Mouse (Mus musculus) ES-E14 (cell line): ENCODE measurements around the gene Mest. TPM values are rescaled to one million over a fixed set of nuclear protein-coding genes. Genes with fewer than 3 reads are reported as not detected.

Experiments used
- DNase-seq: peaks from one replicate; pipeline ENCODE4 v3.0.0-alpha.2; 2013; ENCODE audit warnings: low read depth, low spot score
- H3K27ac ChIP-seq: 2 replicates; pipeline ENCODE4 v1.5.1; 2012; ENCODE audit warnings: low read depth, mild to moderate bottlenecking, low read length, moderate library complexity, mixed read lengths; ENCODE audit not compliant: poor library complexity, insufficient read depth, severe bottlenecking
- H3K36me3 ChIP-seq: 2 replicates; pipeline ENCODE4 v1.6.1; 2012; ENCODE audit warnings: mild to moderate bottlenecking, low read length, moderate library complexity, mixed read lengths; ENCODE audit not compliant: control insufficient read depth, poor library complexity, insufficient read depth, severe bottlenecking
- H3K4me1 ChIP-seq, 2 experiments: fragments of 150-350 bp in 1 of 2; sonication (generic) in 1 of 2; 2 replicates each; pipeline ENCODE4 v1.6.1; 2012; ENCODE audit warnings: low read length in 2 of 2, mild to moderate bottlenecking in 1 of 2, mixed read lengths in 1 of 2; ENCODE audit not compliant: control insufficient read depth in 2 of 2, insufficient read depth in 2 of 2, poor library complexity in 1 of 2
- H3K4me3 ChIP-seq, 2 experiments: fragments of 150-350 bp in 1 of 2; sonication (generic) in 1 of 2; 2 replicates each; pipeline ENCODE4 v1.5.1; 2012; ENCODE audit warnings: low read length in 2 of 2, low read depth in 1 of 2, mild to moderate bottlenecking in 1 of 2, mixed read lengths in 1 of 2; ENCODE audit not compliant: insufficient read depth in 1 of 2, poor library complexity in 1 of 2, severe bottlenecking in 1 of 2
- H3K9ac ChIP-seq: 2 replicates; pipeline ENCODE4 v1.6.1; 2012; ENCODE audit warnings: low read depth, mild to moderate bottlenecking, low read length, mixed read lengths; ENCODE audit not compliant: poor library complexity, insufficient read depth, severe bottlenecking
- H3K9me3 ChIP-seq: fragments of 150-350 bp; sonication (generic); 2 replicates; pipeline ENCODE4 v1.6.1; 2012; ENCODE audit warnings: low read depth, mild to moderate bottlenecking, low read length; ENCODE audit not compliant: control insufficient read depth, insufficient read depth
- CHD2 ChIP-seq: IDR thresholded peaks from 2 replicates; pipeline ENCODE4 v1.6.1; 2014; ENCODE audit warnings: mild to moderate bottlenecking, low read depth, low read length, inconsistent platforms
- HCFC1 ChIP-seq: IDR thresholded peaks from 2 replicates; pipeline ENCODE4 v1.6.1; 2012; ENCODE audit warnings: low read length, inconsistent platforms, borderline replicate concordance; ENCODE audit not compliant: insufficient read depth
- MAFK ChIP-seq: IDR thresholded peaks from 2 replicates; pipeline ENCODE4 v1.6.1; 2014; ENCODE audit warnings: mild to moderate bottlenecking, low read depth, low read length, inconsistent platforms; ENCODE audit not compliant: insufficient read depth
- ZC3H11A ChIP-seq: IDR thresholded peaks from 2 replicates; pipeline ENCODE4 v1.6.1; 2012; ENCODE audit warnings: low read depth, mild to moderate bottlenecking, inconsistent platforms, low read length, borderline replicate concordance
- ZNF384 ChIP-seq: IDR thresholded peaks from 2 replicates; pipeline ENCODE4 v1.6.1; 2012; ENCODE audit warnings: low read depth, low read length, inconsistent platforms
- in situ Hi-C, 2 experiments: fragments of 600-800 bp; cut with MboI; formaldehyde crosslinking; loops; one replicate each; pipeline ENCODE4 v1.15.1; 2025; ENCODE audit warnings: low sequenced_read_pairs in 2 of 2, inconsistent platforms in 1 of 2; ENCODE audit not compliant: unreplicated experiment in 2 of 2
- total RNA-seq: library from RNA; depleted of rRNA; stranded (reverse); fragments of 300-350 nt; gene quantifications from 2 replicates; pipeline ENCODE4 v1.2.3, GENCODE M21; 2012; rRNA removed

Mest gene
- 107 and 223 TPM in 2 replicates for total RNA-seq

DNA sequence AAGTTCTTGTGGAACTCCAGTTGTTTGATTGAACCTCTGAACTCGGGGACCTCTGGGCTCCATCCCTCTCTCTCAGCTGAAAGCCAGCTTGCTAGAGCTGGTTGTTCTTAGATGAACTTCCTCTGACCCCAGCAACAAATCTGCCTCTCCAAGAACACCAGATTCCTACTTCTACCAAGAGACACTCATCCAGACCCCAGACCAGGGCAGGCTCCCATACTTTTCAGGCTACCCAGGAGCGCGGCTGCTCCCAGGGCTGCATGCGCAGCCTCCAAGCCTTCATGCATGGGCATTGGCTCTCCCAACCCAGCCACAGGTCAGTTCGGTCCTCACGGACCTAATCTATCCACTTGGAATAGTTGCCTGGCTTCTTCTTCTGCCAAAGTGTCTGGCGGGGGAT lies at the start of gene Mest:
Gene Mest (plus strand): TSS at position 217 of the 400 bp plus-strand sequence.
- Histone ChIP-seq H3K9ac (no peak within 1 kb of the TSS), H3K4me1 (no peaks in the 10 kb centered on the region), H3K27ac (no peak within 1 kb of the TSS), H3K4me3 (no peak within 1 kb of the TSS), H3K36me3 (no peaks in the 10 kb centered on the region), H3K9me3 (no peaks in the 10 kb centered on the region)
- in situ Hi-C loops, result no loop called here
- no peak for DNase-seq
- TF ChIP-seq MAFK (no peak), ZC3H11A (no peak), CHD2 (no peak), ZNF384 (no peak), HCFC1 (no peak)

- TF ChIP-seq MAFK (no peak), HCFC1 (no peak), ZC3H11A (no peak), ZNF384 (no peak), CHD2 (no peak)
- Histone ChIP-seq H3K9me3 (no peaks in the 10 kb centered on the region), H3K36me3 (no peaks in the 10 kb centered on the region; the same call in 1 of the 2 replicates), H3K9ac (no peak overlapping the region), H3K27ac (no peak overlapping the region), H3K4me3 (no peak overlapping the region), H3K4me1 (no peaks in the 10 kb centered on the region)
- DNase-seq, result no peak
- in situ Hi-C loops, result no loop called here
Measured at GRCm38 (mm10) chr6:30673764-30674561, 49.4 kb upstream of the Mest start.

GRCm38 (mm10) chr6:30674714-30675280 lies 48.5 kb upstream of the Mest start:
- Histone ChIP-seq H3K36me3 (no peaks in the 10 kb centered on the region; the same call in 1 of the 2 replicates), H3K9ac (no peak overlapping the region), H3K4me3 (no peak overlapping the region), H3K9me3 (no peaks in the 10 kb centered on the region), H3K27ac (no peak overlapping the region), H3K4me1 (no peaks in the 10 kb centered on the region)
- TF ChIP-seq ZC3H11A, result no peak
- no peak for TF ChIP-seq ZNF384
- TF ChIP-seq MAFK, result no peak
- no peak for TF ChIP-seq HCFC1
- TF ChIP-seq CHD2, result no peak
- DNase-seq, result no peak
- in situ Hi-C loops, result no loop called here

DNA sequence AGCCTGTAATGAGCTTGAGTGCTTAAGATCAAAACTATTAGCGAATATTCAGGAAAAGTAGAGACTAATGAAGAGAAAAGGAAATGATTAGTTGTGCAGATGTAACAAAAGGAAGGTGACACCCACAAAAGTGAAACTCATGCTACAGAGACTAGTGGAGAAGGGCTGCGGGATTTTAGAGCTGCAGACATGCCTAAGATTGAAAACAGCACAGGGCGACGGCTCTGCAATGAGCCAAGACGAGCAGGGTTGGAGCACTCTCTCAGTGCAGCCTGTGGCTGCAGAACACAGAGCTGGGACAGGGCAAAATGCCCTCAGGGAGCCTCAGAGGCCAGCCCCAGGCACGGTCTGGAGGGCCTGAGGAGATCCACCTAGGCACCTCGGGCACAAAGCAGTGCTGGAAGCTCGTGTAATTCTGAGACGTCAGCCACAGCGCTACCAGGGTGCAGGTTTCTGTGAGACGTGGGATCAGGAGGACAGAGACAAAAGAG lies 48.0 kb upstream of the Mest start:
- Histone ChIP-seq H3K9ac (no peak overlapping the region), H3K4me1 (no peaks in the 10 kb centered on the region)
- DNase-seq, result no peak

More for the DNA sequence above, 48.0 kb upstream of the Mest start:
- TF ChIP-seq ZNF384, result no peak
- no peak for TF ChIP-seq CHD2
- TF ChIP-seq HCFC1, result no peak
- no peak for TF ChIP-seq ZC3H11A
- no peak for TF ChIP-seq MAFK
- H3K27ac ChIP-seq, result no peak overlapping the region
- in situ Hi-C loops, result no loop called here
- no peaks in the 10 kb centered on the region for H3K9me3 ChIP-seq
- no peaks in the 10 kb centered on the region; the same call in 1 of the 2 replicates for H3K36me3 ChIP-seq
- no peak overlapping the region for H3K4me3 ChIP-seq
